Mouse (Mus musculus): Measurements from ENCODE around the gene Mybphl. TPM values are rescaled to one million over a fixed set of nuclear protein-coding genes. Genes with fewer than 3 reads are reported as not detected.

Gene Mybphl
- polyA plus RNA-seq, 1 experiment = 0.15 TPM

GRCm38 (mm10) chr3:108327275-108327674 is 37.4 kb upstream of the Mybphl start:
- H3K27me3 ChIP-seq (ENCODE audit: control insufficient read depth, insufficient read depth, low read length) = no peaks in the 10 kb centered on the region
- H3K4me1 ChIP-seq (ENCODE audit: control insufficient read depth, insufficient read depth, insufficient read length) = no peaks in the 10 kb centered on the region
- TF ChIP-seq CTCF (IDR thresholded peaks at IDR 0.05; ENCODE audit: extremely low read depth, insufficient read depth, insufficient read length, insufficient replicate concordance) (no peak), POLR2A (IDR thresholded peaks at IDR 0.05; ENCODE audit: low read depth, low read length) (no peak)
- no peak for DNase-seq (ENCODE audit: low read depth in 1 of 2, low spot score in 2 of 2)
- H3K27ac ChIP-seq (ENCODE audit: insufficient read depth, low read length) = no peak overlapping the region
- H3K36me3 ChIP-seq (ENCODE audit: control insufficient read depth, insufficient read depth, low read length) = no peaks in the 10 kb centered on the region
- H3K4me3 ChIP-seq (ENCODE audit: extremely low read depth, insufficient read depth, insufficient read length) = no peak overlapping the region
- 92% methylated on average over 8 of the region's 8 CpGs for WGBS

- H3K4me1 ChIP-seq (ENCODE audit: control insufficient read depth, insufficient read depth, insufficient read length) = no peaks in the 10 kb centered on the region
- WGBS = 74% methylated on average over 3 of the region's 3 CpGs
- no peak overlapping the region for H3K27ac ChIP-seq (ENCODE audit: insufficient read depth, low read length)
- no peaks in the 10 kb centered on the region for H3K36me3 ChIP-seq (ENCODE audit: control insufficient read depth, insufficient read depth, low read length)
- H3K4me3 ChIP-seq (ENCODE audit: extremely low read depth, insufficient read depth, insufficient read length) = no peak overlapping the region
- no peak for DNase-seq (ENCODE audit: low read depth in 1 of 2, low spot score in 2 of 2)
- TF ChIP-seq POLR2A (IDR thresholded peaks at IDR 0.05; ENCODE audit: low read depth, low read length) (no peak), CTCF (IDR thresholded peaks at IDR 0.05; ENCODE audit: extremely low read depth, insufficient read depth, insufficient read length, insufficient replicate concordance) (no peak)
- H3K27me3 ChIP-seq (ENCODE audit: control insufficient read depth, insufficient read depth, low read length) = no peaks in the 10 kb centered on the region
Observed at GRCm38 (mm10) chr3:108327916-108328315, 36.8 kb upstream of the Mybphl start.

- 33% methylated on average over 9 of the region's 9 CpGs for WGBS
- peak overlapping the region; percentile 12; the same call in 1 of the 2 replicates for H3K27ac ChIP-seq (ENCODE audit: insufficient read depth, low read length)
- no peak for TF ChIP-seq CTCF (IDR thresholded peaks at IDR 0.05; ENCODE audit: extremely low read depth, insufficient read depth, insufficient read length, insufficient replicate concordance)
- TF ChIP-seq POLR2A (IDR thresholded peaks at IDR 0.05; ENCODE audit: low read depth, low read length) = no peak
Observed at GRCm38 (mm10) chr3:108328441-108328841, 36.3 kb upstream of the Mybphl start.

GRCm38 (mm10) chr3:108330812-108331211 is 33.9 kb upstream of the Mybphl start:
- Histone ChIP-seq H3K27me3 (ENCODE audit: control insufficient read depth, insufficient read depth, low read length) (no peaks in the 10 kb centered on the region), H3K36me3 (ENCODE audit: control insufficient read depth, insufficient read depth, low read length) (no peaks in the 10 kb centered on the region), H3K4me3 (ENCODE audit: extremely low read depth, insufficient read depth, insufficient read length) (no peak overlapping the region), H3K27ac (ENCODE audit: insufficient read depth, low read length) (no peak overlapping the region), H3K4me1 (ENCODE audit: control insufficient read depth, insufficient read depth, insufficient read length) (no peaks in the 10 kb centered on the region)
- 93% methylated on average over 6 of the region's 6 CpGs for WGBS
- DNase-seq (ENCODE audit: low read depth in 1 of 2, low spot score in 2 of 2) = no peak
- TF ChIP-seq POLR2A (IDR thresholded peaks at IDR 0.05; ENCODE audit: low read depth, low read length) (no peak), CTCF (IDR thresholded peaks at IDR 0.05; ENCODE audit: extremely low read depth, insufficient read depth, insufficient read length, insufficient replicate concordance) (no peak)

More at GRCm38 (mm10) chr3:108328441-108328841, 36.3 kb upstream of the Mybphl start:
- DNase-seq (ENCODE audit: low read depth in 1 of 2, low spot score in 2 of 2) = no peak
- no peak overlapping the region for H3K4me3 ChIP-seq (ENCODE audit: extremely low read depth, insufficient read depth, insufficient read length)
- H3K4me1 ChIP-seq (ENCODE audit: control insufficient read depth, insufficient read depth, insufficient read length) = no peaks in the 10 kb centered on the region
- no peaks in the 10 kb centered on the region for H3K36me3 ChIP-seq (ENCODE audit: control insufficient read depth, insufficient read depth, low read length)
- no peaks in the 10 kb centered on the region for H3K27me3 ChIP-seq (ENCODE audit: control insufficient read depth, insufficient read depth, low read length)

GRCm38 (mm10) chr3:108336878-108337277 is 27.8 kb upstream of the Mybphl start:
- no peak overlapping the region for H3K27ac ChIP-seq (ENCODE audit: insufficient read depth, low read length)
- no peaks in the 10 kb centered on the region for H3K4me1 ChIP-seq (ENCODE audit: control insufficient read depth, insufficient read depth, insufficient read length)
- 92% methylated on average over 5 of the region's 5 CpGs for WGBS
- H3K36me3 ChIP-seq (ENCODE audit: control insufficient read depth, insufficient read depth, low read length) = no peaks in the 10 kb centered on the region
- no peak overlapping the region for H3K4me3 ChIP-seq (ENCODE audit: extremely low read depth, insufficient read depth, insufficient read length)
- no peak for TF ChIP-seq POLR2A (IDR thresholded peaks at IDR 0.05; ENCODE audit: low read depth, low read length)
- no peaks in the 10 kb centered on the region for H3K27me3 ChIP-seq (ENCODE audit: control insufficient read depth, insufficient read depth, low read length)
- no peak for DNase-seq (ENCODE audit: low read depth in 1 of 2, low spot score in 2 of 2)

GRCm38 (mm10) chr3:108341040-108341439 is 23.7 kb upstream of the Mybphl start:
- no peak for TF ChIP-seq CTCF (IDR thresholded peaks at IDR 0.05; ENCODE audit: extremely low read depth, insufficient read depth, insufficient read length, insufficient replicate concordance)
- no peak for TF ChIP-seq POLR2A (IDR thresholded peaks at IDR 0.05; ENCODE audit: low read depth, low read length)
- DNase-seq (ENCODE audit: low read depth in 1 of 2, low spot score in 2 of 2) = no peak
- Histone ChIP-seq H3K27ac (ENCODE audit: insufficient read depth, low read length) (no peak overlapping the region), H3K4me3 (ENCODE audit: extremely low read depth, insufficient read depth, insufficient read length) (no peak overlapping the region), H3K36me3 (ENCODE audit: control insufficient read depth, insufficient read depth, low read length) (no peaks in the 10 kb centered on the region), H3K4me1 (ENCODE audit: control insufficient read depth, insufficient read depth, insufficient read length) (no peaks in the 10 kb centered on the region), H3K27me3 (ENCODE audit: control insufficient read depth, insufficient read depth, low read length) (no peaks in the 10 kb centered on the region)
- 85% methylated on average over 2 of the region's 2 CpGs for WGBS

GRCm38 (mm10) chr3:108342185-108342584 is 22.5 kb upstream of the Mybphl start:
- Histone ChIP-seq H3K4me3 (ENCODE audit: extremely low read depth, insufficient read depth, insufficient read length) (no peak overlapping the region), H3K27me3 (ENCODE audit: control insufficient read depth, insufficient read depth, low read length) (no peaks in the 10 kb centered on the region)
- TF ChIP-seq CTCF (IDR thresholded peaks at IDR 0.05; ENCODE audit: extremely low read depth, insufficient read depth, insufficient read length, insufficient replicate concordance) (no peak), POLR2A (IDR thresholded peaks at IDR 0.05; ENCODE audit: low read depth, low read length) (no peak)

More at GRCm38 (mm10) chr3:108342185-108342584, 22.5 kb upstream of the Mybphl start:
- Histone ChIP-seq H3K4me1 (ENCODE audit: control insufficient read depth, insufficient read depth, insufficient read length) (no peaks in the 10 kb centered on the region), H3K27ac (ENCODE audit: insufficient read depth, low read length) (no peak overlapping the region), H3K36me3 (ENCODE audit: control insufficient read depth, insufficient read depth, low read length) (no peaks in the 10 kb centered on the region)
- 87% methylated on average over 7 of the region's 7 CpGs for WGBS
- no peak for DNase-seq (ENCODE audit: low read depth in 1 of 2, low spot score in 2 of 2)

Data from spleen, adult 2 months (tissue).